ENCODE assay signal across 8 mouse cellular contexts in genomic region chr2:93303585-93304272, GRCm38 (mm10). TPM values are rescaled to one million over a fixed set of nuclear protein-coding genes. Genes with fewer than 3 reads are reported as not detected.
DNase-seq lines count a peak whose midpoint lies in the region; ATAC-seq and TF ChIP-seq lines count a peak whose summit lies in the region.

No protein-coding gene starts in this region.

- H3K36me3 ChIP-seq in forebrain, postnatal 0 days (ENCODE audit: insufficient read depth): no peaks in the 10 kb centered on the region
- no peaks in the 10 kb centered on the region for H3K36me3 ChIP-seq in intestine, embryonic 16.5 days (ENCODE audit: control insufficient read depth, insufficient read depth, low read length)

- no peak overlapping the region for H3K9ac ChIP-seq in forebrain, postnatal 0 days
- no peak overlapping the region for H3K9ac ChIP-seq in intestine, embryonic 16.5 days (ENCODE audit: low read depth, low read length)

- peaks cover 4% of the 10 kb centered on the region; the same call in 1 of the 2 replicates for H3K4me1 ChIP-seq in forebrain, postnatal 0 days (ENCODE audit: insufficient read depth)
- peaks cover 14% of the 10 kb centered on the region; the same call in 1 of the 2 replicates for H3K4me1 ChIP-seq in intestine, embryonic 16.5 days (ENCODE audit: control insufficient read depth, insufficient read depth, low read length)

- intact Hi-C loops in gastrocnemius, adult 2 months (cut with DNase I): no loop called here
- intact Hi-C loops in left cerebral cortex, postnatal 25 days (cut with DNase I): no loop called here

- 16% methylated on average over 16 of the region's 16 CpGs for WGBS in forebrain, postnatal 0 days
- WGBS in intestine, embryonic 16.5 days: 40% methylated on average over 16 of the region's 16 CpGs

- ATAC-seq in forebrain, postnatal 0 days: peak; percentile 64; the same call in 1 of the 2 replicates
- ATAC-seq in intestine, embryonic 16.5 days: peak; percentile 52
- no peak for ATAC-seq in frontal cortex, adult (ENCODE audit: low TSS enrichment)

- no peaks in the 10 kb centered on the region for H3K9me3 ChIP-seq in forebrain, postnatal 0 days (ENCODE audit: low read length)
- H3K9me3 ChIP-seq in intestine, embryonic 16.5 days (ENCODE audit: control insufficient read depth, low read length): no peaks in the 10 kb centered on the region

- DNase-seq in gastrocnemius, adult 2 months: no peak
- no peak for DNase-seq in gastrocnemius, postnatal 25 days
- peak; percentile 34 for DNase-seq in forebrain, postnatal 0 days
- peak; percentile 48 for DNase-seq in neural tube, embryonic 10.5 days (ENCODE audit: extremely low spot score, low spot score)
- DNase-seq in c-Kit-positive CD71-positive TER-119-positive erythroid progenitor cells, embryonic 14.5 days (ENCODE audit: low spot score): no peak
- no peak for DNase-seq in left cerebral cortex, postnatal 25 days (ENCODE audit: low spot score in 2 of 2)

- peak overlapping the region; percentile 67 for H3K27ac ChIP-seq in gastrocnemius, adult 2 months
- peak overlapping the region; percentile 50; the same call in 1 of the 2 replicates for H3K27ac ChIP-seq in forebrain, postnatal 0 days (ENCODE audit: low read depth, low read length)
- peak overlapping the region; percentile 41 for H3K27ac ChIP-seq in intestine, embryonic 16.5 days (ENCODE audit: low read length)

- no peak for TF ChIP-seq CTCF in gastrocnemius, adult 2 months (IDR thresholded peaks at IDR 0.05)
- TF ChIP-seq CTCF in forebrain, postnatal 0 days (IDR thresholded peaks at IDR 0.05; ENCODE audit: low read depth): no peak

- H3K4me2 ChIP-seq in forebrain, postnatal 0 days (ENCODE audit: low read depth): no peak overlapping the region
- H3K4me2 ChIP-seq in intestine, embryonic 16.5 days (ENCODE audit: low read depth, low read length): no peak overlapping the region

- no peak overlapping the region for H3K4me3 ChIP-seq in gastrocnemius, adult 2 months
- no peak overlapping the region for H3K4me3 ChIP-seq in forebrain, postnatal 0 days (ENCODE audit: low read depth, low read length)
- no peak overlapping the region for H3K4me3 ChIP-seq in intestine, embryonic 16.5 days (ENCODE audit: low read length)

- no peaks in the 10 kb centered on the region for H3K27me3 ChIP-seq in forebrain, postnatal 0 days (ENCODE audit: insufficient read depth, low read length)
- no peaks in the 10 kb centered on the region for H3K27me3 ChIP-seq in intestine, embryonic 16.5 days (replicated peaks; ENCODE audit: control insufficient read depth, insufficient read depth, low read length)

RNA-seq across cellular contexts. Expression of gene Tspan18, which starts 30.6 kb away (rescaled TPM):
- total RNA-seq in gastrocnemius, adult 2 months (2021): 1 to 10 TPM; 1.5 to 2.4 TPM
- total RNA-seq in gastrocnemius, postnatal 25 days (2021): 1 to 10 TPM; 3.8 TPM
- 14.8 and 23.1 TPM in 2 replicates for total RNA-seq in forebrain, postnatal 0 days (2014; rRNA removed)
- 14.4 and 18.1 TPM in 2 replicates for polyA plus RNA-seq in forebrain, postnatal 0 days (2015; fragmentation: Nextera tagmentation; extraction: Ambion mirVana)
- 19.5 and 19.6 TPM in 2 replicates for polyA plus RNA-seq in intestine, embryonic 16.5 days (2015; fragmentation: Nextera tagmentation; extraction: Ambion mirVana)
- total RNA-seq in left cerebral cortex, postnatal 25 days (2021): 1 to 10 TPM; 1.9 to 2.2 TPM

Comparison
In these comparisons a context has a peak if more than half of its experiments do, and no peak if none do; other contexts are left out.
1. DNase-seq: peak in forebrain, postnatal 0 days (single experiment) and neural tube, embryonic 10.5 days (single experiment); none in gastrocnemius, adult 2 months (single experiment), gastrocnemius, postnatal 25 days (single experiment), c-Kit-positive CD71-positive TER-119-positive erythroid progenitor cells, embryonic 14.5 days (single experiment) and left cerebral cortex, postnatal 25 days (0 of 2).
2. Peak in every context shown above with its lines, with median percentiles within 50 percentile points of each other: H3K27ac ChIP-seq.